Mouse (Mus musculus): ENCODE measurements around the gene A26c2.

DNA sequence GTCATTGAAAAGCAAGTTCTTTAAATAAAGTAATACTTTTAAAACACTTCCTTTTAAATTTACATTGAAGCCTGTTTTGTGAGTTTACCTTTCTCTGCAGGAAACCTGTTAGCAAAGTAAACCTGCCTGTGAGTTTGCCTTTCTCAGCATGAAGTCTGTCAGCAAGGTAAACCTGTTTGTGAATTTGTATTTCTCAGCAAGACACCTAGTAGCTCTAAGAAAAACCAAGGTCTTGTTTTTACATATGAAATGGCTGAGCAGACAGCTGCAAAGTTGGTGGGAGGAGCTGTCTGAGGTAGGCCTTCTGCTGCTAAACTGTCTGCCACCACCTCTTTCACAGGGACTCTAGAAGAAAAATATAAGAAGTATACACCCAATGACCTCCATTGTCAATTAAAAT lies 28.0 kb upstream of the A26c2 start:
- no peak for TF ChIP-seq CTCF (IDR thresholded peaks at IDR 0.05; ENCODE audit: control insufficient read depth, insufficient read depth, low read length)
- TF ChIP-seq POLR2A (IDR thresholded peaks at IDR 0.05; ENCODE audit: borderline replicate concordance, control insufficient read depth, low read depth, low read length) = no peak
